Mouse (Mus musculus): ENCODE results near the gene Gm21974.

DNA sequence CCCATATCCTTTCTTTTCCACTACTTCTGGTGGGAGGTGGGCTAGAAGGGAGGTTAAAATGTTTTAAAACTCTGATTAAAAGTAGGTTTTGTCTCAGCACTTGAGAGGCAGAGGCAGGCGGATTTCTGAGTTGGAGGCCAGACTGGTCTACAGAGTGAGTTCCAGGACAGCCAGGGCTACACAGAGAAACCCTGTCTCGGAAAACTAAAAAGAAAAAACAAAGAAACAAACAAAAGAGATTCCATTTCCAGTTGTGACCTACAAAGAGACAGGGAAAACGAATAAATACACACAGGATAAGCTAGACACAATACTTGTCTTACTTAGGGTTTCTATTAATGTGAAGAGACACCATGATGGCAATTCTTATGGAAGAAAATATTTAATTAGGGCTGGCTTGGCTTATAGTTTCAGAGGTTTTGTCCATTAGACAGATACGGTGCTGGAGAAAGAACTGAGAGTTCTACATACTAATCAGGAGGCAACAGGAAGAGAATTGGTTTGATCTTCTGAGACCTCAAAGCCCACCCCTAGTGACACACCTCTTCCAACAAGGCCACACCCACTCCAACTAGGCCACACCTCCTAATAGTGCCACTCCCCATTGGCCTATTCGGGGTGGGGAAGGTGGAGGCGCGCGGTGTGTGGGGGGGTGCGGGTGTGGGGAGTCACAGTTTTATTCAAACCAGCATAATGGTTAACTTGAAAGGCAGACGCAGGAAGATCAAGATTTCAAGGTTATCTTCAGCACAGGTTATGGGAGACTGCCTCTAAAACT lies 3.1 kb upstream of the Gm21974 start:
- no peak for TF ChIP-seq POLR2A (IDR thresholded peaks at IDR 0.05; ENCODE audit: borderline replicate concordance, control insufficient read depth, low read depth, low read length)
- TF ChIP-seq CTCF (IDR thresholded peaks at IDR 0.05; ENCODE audit: control insufficient read depth, insufficient read depth, low read length) = no peak
